Comparison of ENCODE assay signal across 9 mouse cellular contexts in the genomic region with DNA sequence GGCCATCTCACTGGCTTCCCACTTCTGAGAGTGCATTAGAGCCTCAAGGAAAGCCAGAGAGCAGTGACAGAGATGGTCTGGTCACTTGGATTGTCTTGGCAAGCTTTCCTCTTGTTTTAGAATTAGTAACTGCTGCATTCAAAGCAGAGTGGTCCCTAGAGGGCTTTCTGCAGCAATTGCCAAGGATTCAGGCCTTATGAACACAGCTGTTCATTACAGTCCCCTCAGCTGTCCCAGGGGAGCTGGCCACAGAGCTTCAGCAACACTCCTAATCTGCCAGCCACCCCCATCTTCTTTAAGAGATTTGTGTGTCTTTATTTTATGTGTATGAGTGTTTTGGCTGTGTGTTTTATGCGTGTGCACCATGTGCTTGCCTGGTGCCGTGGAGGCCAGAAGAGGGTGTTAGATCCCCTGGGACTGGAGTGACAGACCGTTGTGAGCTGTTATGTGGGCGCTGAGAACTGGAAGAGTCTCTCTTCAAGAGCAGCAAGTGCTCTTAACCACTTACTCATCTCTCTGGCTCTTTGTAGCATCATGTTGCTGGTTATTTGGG. TPM values are rescaled to one million over a fixed set of nuclear protein-coding genes. Genes with fewer than 3 reads are reported as not detected.
A peak's percentile ranks its signal among the peaks of the same experiment; 100 is the strongest.
DNase-seq lines count a peak whose midpoint lies in the region; ATAC-seq and TF ChIP-seq lines count a peak whose summit lies in the region.
"Had no signal": no experiment of that assay in that cellular context is flagged by ENCODE, and none has a peak within 500 bp of the region (broad histone marks: within the 10 kb centered on the region; RNA-seq: fewer than 3 reads in every experiment).

No protein-coding gene starts in this region.

- H3K9ac ChIP-seq in heart, adult 2 months (ENCODE audit: low read depth, low read length) = no peak overlapping the region
- no peak overlapping the region for H3K9ac ChIP-seq in heart, embryonic 12.5 days
- H3K9ac ChIP-seq in kidney, postnatal 0 days (ENCODE audit: low read depth, low read length) = no peak overlapping the region
- H3K9ac ChIP-seq: limb, embryonic 15.5 days had no signal

- no peaks in the 10 kb centered on the region for H3K27me3 ChIP-seq in heart, adult 2 months (ENCODE audit: control insufficient read depth, insufficient read depth, low read length)
- H3K27me3 ChIP-seq in heart, embryonic 12.5 days (replicated peaks) = no peaks in the 10 kb centered on the region
- H3K27me3 ChIP-seq in kidney, postnatal 0 days (ENCODE audit: insufficient read depth, low read length) = no peaks in the 10 kb centered on the region
- H3K27me3 ChIP-seq: limb, embryonic 15.5 days had no signal

- 0 out of 2 replicates have a peak, but pooled peaks have one; percentile 60 for TF ChIP-seq EP300 in heart, adult 2 months (IDR thresholded peaks at IDR 0.05; ENCODE audit: insufficient read depth, low read depth, low read length)

- no peak for TF ChIP-seq POLR2A in heart, adult 2 months (IDR thresholded peaks at IDR 0.05; ENCODE audit: insufficient read depth, low read depth, low read length)

- TF ChIP-seq CTCF in heart, adult 2 months (IDR thresholded peaks at IDR 0.05) = 0 out of 2 replicates have a peak, but pooled peaks have one; percentile 4
- TF ChIP-seq CTCF in kidney, postnatal 0 days (IDR thresholded peaks at IDR 0.05; ENCODE audit: low read depth) = no peak

- H3K4me3 ChIP-seq in heart, adult 2 months = no peak overlapping the region
- no peak overlapping the region for H3K4me3 ChIP-seq in heart, embryonic 12.5 days
- no peak overlapping the region for H3K4me3 ChIP-seq in kidney, postnatal 0 days (replicated peaks; ENCODE audit: low read depth, low read length)
- H3K4me3 ChIP-seq: limb, embryonic 15.5 days had no signal

- no peaks in the 10 kb centered on the region; the same call in 1 of the 2 replicates for H3K36me3 ChIP-seq in heart, adult 2 months (ENCODE audit: control insufficient read depth, insufficient read depth, low read length)
- peaks cover 67% of the 10 kb centered on the region for H3K36me3 ChIP-seq in heart, embryonic 12.5 days
- H3K36me3 ChIP-seq in kidney, postnatal 0 days (ENCODE audit: insufficient read depth, low read length) = peaks cover 21% of the 10 kb centered on the region

- WGBS in heart, adult 2 months = 46% methylated on average over 4 of the region's 4 CpGs
- WGBS in heart, embryonic 12.5 days = 81% methylated on average over 4 of the region's 4 CpGs
- 76% methylated on average over 4 of the region's 4 CpGs for WGBS in kidney, postnatal 0 days

- 0 out of 2 replicates have a peak, but pooled peaks cover 2% of the 10 kb centered on the region for H3K79me2 ChIP-seq in heart, adult 2 months (replicated peaks; ENCODE audit: control insufficient read depth, insufficient read depth, low read length)

- no peak overlapping the region for H3K27ac ChIP-seq in heart, adult 2 months
- H3K27ac ChIP-seq in heart, embryonic 12.5 days (ENCODE audit: poor library complexity, severe bottlenecking) = no peak overlapping the region
- peak overlapping the region; percentile 58; the same call in 1 of the 2 replicates for H3K27ac ChIP-seq in kidney, postnatal 0 days
- H3K27ac ChIP-seq: limb, embryonic 15.5 days had no signal

- no peak for ATAC-seq in heart, embryonic 12.5 days (ENCODE audit: insufficient number of reproducible peaks, low FRiP score)
- ATAC-seq in kidney, postnatal 0 days (replicated peaks; ENCODE audit: low FRiP score, low read depth) = no peak

- DNase-seq in heart, adult 2 months = peak; percentile 61 to 80
- DNase-seq in 3T3-L1 (ENCODE audit: low read depth, low spot score) = peak; percentile 46
- peak; percentile 35 to 57 for DNase-seq in gastrocnemius, postnatal 36 days
- DNase-seq in kidney, postnatal 0 days (ENCODE audit: low spot score) = peak; percentile 84
- DNase-seq in thymus, adult 18-20 months = no peak
- no peak for DNase-seq in urinary bladder, postnatal 4 days (ENCODE audit: low spot score in 2 of 2)
- no peak for DNase-seq in right cerebral cortex, postnatal 36 days (ENCODE audit: low spot score in 2 of 2)

- intact Hi-C loops in heart, adult 2 months (cut with DNase I) = no loop called here
- intact Hi-C loops in gastrocnemius, postnatal 36 days (cut with DNase I) = no loop called here

- H3K9me3 ChIP-seq in heart, embryonic 12.5 days (replicated peaks) = no peaks in the 10 kb centered on the region
- H3K9me3 ChIP-seq in kidney, postnatal 0 days (replicated peaks; ENCODE audit: low read length) = no peaks in the 10 kb centered on the region
- H3K9me3 ChIP-seq: limb, embryonic 15.5 days had no signal

- no peak overlapping the region for H3K4me2 ChIP-seq in heart, embryonic 12.5 days
- H3K4me2 ChIP-seq in kidney, postnatal 0 days (ENCODE audit: low read length) = no peak overlapping the region
- H3K4me2 ChIP-seq: limb, embryonic 15.5 days had no signal

- peaks cover 9% of the 10 kb centered on the region for H3K4me1 ChIP-seq in heart, adult 2 months (ENCODE audit: control insufficient read depth, insufficient read depth, low read length)
- H3K4me1 ChIP-seq in heart, embryonic 12.5 days (replicated peaks) = peaks cover 34% of the 10 kb centered on the region
- peaks cover 7% of the 10 kb centered on the region; the same call in 1 of the 2 replicates for H3K4me1 ChIP-seq in kidney, postnatal 0 days (replicated peaks; ENCODE audit: insufficient read depth, low read length)

RNA-seq across cellular contexts. Expression of a gene that starts 27.8 kb away (rescaled TPM):
- total RNA-seq in heart, adult 2 months (2021) = 10 to 100 TPM; 25.6 to 25.9 TPM
- polyA plus RNA-seq in heart, adult 2 months (2012; rRNA removed) = 17.9 and 30.0 TPM in 2 replicates
- polyA plus RNA-seq in heart, embryonic 12.5 days (2016; fragmentation: Nextera tagmentation; extraction: Ambion mirVana) = 219 and 235 TPM in 2 replicates
- total RNA-seq in gastrocnemius, postnatal 36 days (2021) = 10 to 100 TPM; 12.7 to 20.7 TPM
- 83.8 and 93.9 TPM in 2 replicates for polyA plus RNA-seq in kidney, postnatal 0 days (2015; fragmentation: Nextera tagmentation; extraction: Ambion mirVana)

Comparison
In these comparisons a context has a peak if more than half of its experiments do, and no peak if none do; other contexts are left out.
1. DNase-seq: peak in heart, adult 2 months (2 of 2), 3T3-L1 (single experiment), gastrocnemius, postnatal 36 days (2 of 2) and kidney, postnatal 0 days (single experiment); none in thymus, adult 18-20 months (0 of 2), urinary bladder, postnatal 4 days (0 of 2) and right cerebral cortex, postnatal 36 days (0 of 2).